Mouse (Mus musculus) left cerebral cortex, adult 11 months (tissue): ENCODE measurements around the gene Clcn6.

ENCODE experiments used
- DNase-seq: peaks from one replicate; pipeline ENCODE4 v3.0.0; 2022; ENCODE audit warnings: low spot score

The Clcn6 gene

GRCm38 (mm10) chr4:147985205-147986132 is 53.2 kb downstream of the Clcn6 start, which contains the start of gene Nppb:
Gene Nppb, plus strand, starts transcription at chr4:147985788.
- DNase-seq, result no peak

- DNase-seq, result no peak
Observed at GRCm38 (mm10) chr4:147979441-147979860, 59.2 kb downstream of the Clcn6 start.

- DNase-seq, result no peak
Observed at GRCm38 (mm10) chr4:147978391-147978790, 60.2 kb downstream of the Clcn6 start.

- DNase-seq, result no peak
Observed at GRCm38 (mm10) chr4:147977726-147978125, 60.9 kb downstream of the Clcn6 start.

- no peak for DNase-seq
Observed at GRCm38 (mm10) chr4:147976237-147976636, 62.4 kb downstream of the Clcn6 start.

- DNase-seq, result no peak
Observed at GRCm38 (mm10) chr4:147969337-147969736, 69.3 kb downstream of the Clcn6 start.

GRCm38 (mm10) chr4:147968816-147969215 is 69.8 kb downstream of the Clcn6 start:
- DNase-seq, result no peak

GRCm38 (mm10) chr4:147965712-147966111 is 72.9 kb downstream of the Clcn6 start:
- no peak for DNase-seq

GRCm38 (mm10) chr4:147963623-147964022 is 75.0 kb downstream of the Clcn6 start:
- no peak for DNase-seq

GRCm38 (mm10) chr4:147962781-147963180 is 75.8 kb downstream of the Clcn6 start:
- no peak for DNase-seq

GRCm38 (mm10) chr4:147959881-147960831 is 78.5 kb downstream of the Clcn6 start:
- no peak for DNase-seq

- no peak for DNase-seq
Observed at GRCm38 (mm10) chr4:147957141-147957540, 81.5 kb downstream of the Clcn6 start.
